Mouse (Mus musculus) limb, embryonic 12.5 days (tissue): ENCODE measurements at regions not wholly inside any gene's neighbourhood (a gene's known extent, or its start where the extent isn't known, plus 50 kb on each side); places are given as distances from the start of the nearest gene placed in this dataset.
A peak's percentile ranks its signal among the peaks of the same experiment; 100 is the strongest.

Experiments
- ATAC-seq: fragments of 200-750 bp; cut with Nextera tagmentation; 2 replicates; pipeline ENCODE4 v1.8.0; 2017; ENCODE audit warnings: low read depth, moderate TSS enrichment; ENCODE audit not compliant: insufficient number of reproducible peaks, insufficient read depth, low FRiP score, low TSS enrichment
- H3K27ac ChIP-seq: fragments of 300-500 bp; sonication (generic); 2 replicates; pipeline ENCODE4 v1.5.1; 2016; ENCODE audit warnings: mild to moderate bottlenecking, moderate library complexity
- H3K27me3 ChIP-seq: fragments of 300-500 bp; sonication (generic); 2 replicates; pipeline ENCODE4 v1.6.1; 2016; ENCODE audit warnings: mild to moderate bottlenecking, moderate library complexity
- H3K36me3 ChIP-seq: fragments of 300-500 bp; sonication (generic); 2 replicates; pipeline ENCODE4 v1.6.1; 2016; ENCODE audit warnings: mild to moderate bottlenecking, moderate library complexity
- H3K4me1 ChIP-seq: fragments of 300-500 bp; sonication (generic); replicated peaks from 2 replicates; pipeline ENCODE4 v1.6.1; 2016
- H3K4me2 ChIP-seq: fragments of 300-500 bp; sonication (generic); 2 replicates; pipeline ENCODE4 v1.6.1; 2016; ENCODE audit warnings: mild to moderate bottlenecking, moderate library complexity
- H3K4me3 ChIP-seq: fragments of 300-500 bp; sonication (generic); replicated peaks from 2 replicates; pipeline ENCODE4 v1.5.1; 2016; ENCODE audit warnings: mild to moderate bottlenecking
- H3K9ac ChIP-seq: fragments of 300-500 bp; sonication (generic); replicated peaks from 2 replicates; pipeline ENCODE4 v1.6.1; 2016; ENCODE audit warnings: mild to moderate bottlenecking, moderate library complexity
- H3K9me3 ChIP-seq: fragments of 300-500 bp; sonication (generic); 2 replicates; pipeline ENCODE4 v1.6.1; 2016; ENCODE audit warnings: mild to moderate bottlenecking, moderate library complexity
- WGBS: fragments of 180-500 bp; shearing (Covaris S2); methylation state at CpG from one replicate; pipeline ENCODE4 v1.1.7; 2016; 5-methylcytosine and 5-hydroxymethylcytosine counted together

DNA sequence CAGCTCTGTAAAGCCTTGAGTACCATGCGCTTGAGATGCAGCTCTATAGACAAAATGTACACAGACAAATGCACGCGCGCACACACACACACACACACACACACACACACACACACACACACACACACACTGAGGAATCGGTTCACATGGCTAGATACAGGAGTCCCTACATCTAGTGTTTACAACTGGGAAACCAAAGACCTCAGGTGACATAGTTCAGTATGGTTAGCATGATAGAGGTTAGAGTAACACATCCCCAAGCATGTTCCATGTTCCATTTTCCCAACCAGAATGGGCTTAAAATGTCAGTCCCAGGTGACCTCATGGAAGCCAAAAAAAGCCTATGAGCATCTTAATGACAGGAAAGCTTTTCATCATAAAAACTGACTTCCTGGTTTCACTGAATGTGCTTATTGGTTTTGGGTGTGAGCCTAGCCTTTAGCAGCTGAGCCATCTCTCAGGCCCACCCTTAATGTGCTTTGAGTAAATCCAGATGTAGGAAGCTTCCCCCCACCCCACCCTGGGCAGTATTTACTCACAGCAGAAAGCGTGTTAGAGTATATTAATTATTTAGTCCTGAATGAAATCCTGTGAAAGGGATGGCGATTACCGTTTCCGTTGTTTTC, 86.0 kb upstream of the Gbe1 start:
- H3K36me3 ChIP-seq, result no peaks in the 10 kb centered on the region
- ATAC-seq, result peak; percentile 88
- H3K4me1 ChIP-seq, result peaks cover 14% of the 10 kb centered on the region
- H3K4me2 ChIP-seq, result peak overlapping the region; percentile 35
- WGBS, result 63% methylated on average over 9 of the region's 9 CpGs
- no peaks in the 10 kb centered on the region for H3K9me3 ChIP-seq
- peak overlapping the region; percentile 69; the same call in 1 of the 2 replicates for H3K27ac ChIP-seq
- no peak overlapping the region for H3K9ac ChIP-seq
- H3K4me3 ChIP-seq, result no peak overlapping the region
- H3K27me3 ChIP-seq, result no peaks in the 10 kb centered on the region

DNA sequence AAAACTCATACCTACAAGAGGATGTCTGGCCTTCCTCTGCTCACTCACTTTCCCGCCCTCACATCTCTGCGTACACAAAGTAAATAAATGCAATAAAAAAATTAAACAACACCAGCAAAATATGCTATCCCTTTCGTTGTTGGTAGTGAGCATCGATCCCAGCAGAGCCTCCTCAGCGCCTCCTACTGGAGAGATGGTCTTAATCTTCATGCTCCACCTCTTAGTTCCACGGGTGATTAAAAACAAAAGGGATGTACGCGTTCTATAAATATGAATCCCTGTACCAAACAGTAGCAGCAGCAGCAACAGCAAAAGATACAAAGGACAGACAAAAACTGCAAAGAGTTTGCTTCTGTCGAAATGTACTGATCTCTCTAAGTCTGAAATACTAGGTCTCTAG, 81.0 kb upstream of the Gbe1 start:
- Histone ChIP-seq H3K4me1 (peaks cover 11% of the 10 kb centered on the region), H3K27me3 (no peaks in the 10 kb centered on the region), H3K4me2 (no peak overlapping the region), H3K4me3 (no peak overlapping the region), H3K36me3 (no peaks in the 10 kb centered on the region), H3K9me3 (no peaks in the 10 kb centered on the region), H3K9ac (no peak overlapping the region), H3K27ac (no peak overlapping the region)
- 88% methylated on average over 9 of the region's 9 CpGs for WGBS
- no peak for ATAC-seq

DNA sequence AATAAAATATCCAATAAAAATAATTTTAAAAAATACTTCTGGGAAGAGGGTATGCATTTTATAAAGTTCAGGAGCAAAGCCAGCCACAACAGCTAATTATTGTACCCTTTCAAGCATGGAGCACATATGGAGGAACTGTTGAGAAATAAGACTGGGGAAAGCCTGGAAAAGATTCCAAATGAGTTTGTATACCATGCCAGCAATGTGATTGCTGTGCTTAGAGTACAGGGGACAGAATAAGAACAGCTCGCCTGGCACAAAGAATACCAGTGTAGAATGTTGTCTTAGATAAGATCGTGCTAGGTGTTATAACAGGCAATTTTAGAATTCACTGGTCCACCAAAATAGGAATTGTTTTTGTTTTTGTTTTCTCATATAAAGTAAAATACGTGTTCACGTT, 78.6 kb upstream of the Gbe1 start:
- WGBS, result 92% methylated on average over 4 of the region's 4 CpGs
- Histone ChIP-seq H3K4me1 (peaks cover 9% of the 10 kb centered on the region), H3K27ac (no peak overlapping the region), H3K4me2 (no peak overlapping the region), H3K9ac (no peak overlapping the region), H3K36me3 (no peaks in the 10 kb centered on the region), H3K27me3 (no peaks in the 10 kb centered on the region), H3K9me3 (no peaks in the 10 kb centered on the region), H3K4me3 (no peak overlapping the region)
- no peak for ATAC-seq

DNA sequence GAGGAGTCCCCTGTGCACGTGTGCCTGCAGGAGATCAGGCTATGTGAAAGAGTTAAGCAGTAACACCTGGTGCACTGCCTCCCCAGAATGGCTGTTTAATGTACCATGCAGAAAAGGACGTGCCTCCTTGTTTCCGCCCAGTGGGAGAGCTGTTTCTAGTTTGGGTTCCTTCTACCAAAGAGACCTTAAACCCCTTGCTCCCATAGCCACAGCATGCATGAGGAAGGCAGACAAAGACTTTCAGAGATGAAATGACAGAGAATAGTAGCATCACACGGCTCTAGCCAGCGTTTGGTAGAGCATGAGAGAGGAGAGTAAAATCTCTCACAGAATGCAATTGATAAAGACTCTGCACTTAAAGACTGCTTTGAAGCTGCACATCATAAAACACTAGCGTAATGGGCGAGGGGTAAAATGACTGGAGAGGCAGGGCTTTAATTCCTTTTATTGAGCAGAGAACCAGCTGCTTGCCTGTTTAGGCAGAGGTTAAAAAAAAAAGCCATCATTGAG, 74.3 kb upstream of the Gbe1 start:
- no peaks in the 10 kb centered on the region for H3K36me3 ChIP-seq

DNA sequence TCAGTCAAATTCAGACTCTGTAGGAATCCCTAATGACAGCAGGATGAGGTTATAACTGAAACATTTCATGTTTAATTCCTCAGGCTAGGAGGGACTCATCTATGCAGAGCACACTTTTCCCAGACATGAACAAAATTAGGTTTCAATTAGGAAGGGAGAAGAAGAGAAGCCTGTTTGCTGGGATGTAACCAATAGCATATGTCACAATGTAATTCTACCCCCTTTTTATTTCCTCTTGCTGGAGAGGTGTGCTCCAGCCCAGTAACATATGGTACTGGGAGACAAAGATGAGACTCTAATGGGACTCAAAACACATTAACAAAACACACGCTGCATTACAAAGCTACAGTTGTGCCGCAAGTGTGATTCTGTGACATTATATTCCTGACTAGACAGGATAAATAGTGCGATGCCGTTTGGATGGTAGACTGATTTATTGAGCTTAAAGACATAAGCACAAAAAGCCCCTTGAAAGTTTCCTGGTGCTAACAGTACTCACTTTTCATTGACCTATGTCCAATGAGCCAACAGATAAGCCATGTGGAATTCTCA, 69.5 kb upstream of the Gbe1 start:
- Histone ChIP-seq H3K27me3 (no peaks in the 10 kb centered on the region), H3K9me3 (no peaks in the 10 kb centered on the region), H3K9ac (no peak overlapping the region), H3K4me2 (no peak overlapping the region), H3K36me3 (no peaks in the 10 kb centered on the region), H3K4me1 (peaks cover 9% of the 10 kb centered on the region), H3K27ac (no peak overlapping the region), H3K4me3 (no peak overlapping the region)
- 47% methylated on average over 4 of the region's 4 CpGs for WGBS
- no peak for ATAC-seq

More for the DNA sequence above, 74.3 kb upstream of the Gbe1 start:
- Histone ChIP-seq H3K9me3 (no peaks in the 10 kb centered on the region), H3K4me1 (peaks cover 9% of the 10 kb centered on the region), H3K4me3 (no peak overlapping the region), H3K9ac (no peak overlapping the region), H3K27ac (peak overlapping the region; percentile 79), H3K4me2 (peak overlapping the region; percentile 32), H3K27me3 (no peaks in the 10 kb centered on the region)
- WGBS, result 7% methylated on average over 7 of the region's 7 CpGs
- ATAC-seq, result peak; percentile 91; the same call in 1 of the 2 replicates

DNA sequence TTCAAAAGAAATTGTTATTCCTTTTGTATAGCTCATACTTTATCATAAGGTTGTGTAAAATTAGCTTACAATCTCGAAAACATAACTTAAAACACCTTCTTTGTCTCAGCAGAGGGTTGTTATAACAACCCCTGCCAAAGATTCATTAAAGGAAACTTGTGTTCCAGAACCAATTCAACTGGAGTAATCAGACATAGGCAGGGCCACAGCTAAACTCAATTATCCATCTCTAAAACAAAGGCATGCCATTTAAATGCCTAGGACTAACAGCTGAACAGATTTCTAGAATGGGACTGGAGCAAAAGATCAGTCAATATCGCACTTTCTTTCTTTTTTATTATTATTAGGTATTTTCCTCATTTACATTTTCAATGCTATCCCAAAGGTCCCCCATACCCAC, 68.8 kb upstream of the Gbe1 start:
- Histone ChIP-seq H3K9me3 (no peaks in the 10 kb centered on the region), H3K4me3 (no peak overlapping the region), H3K9ac (no peak overlapping the region), H3K27ac (no peak overlapping the region), H3K27me3 (no peaks in the 10 kb centered on the region), H3K4me2 (no peak overlapping the region), H3K36me3 (no peaks in the 10 kb centered on the region), H3K4me1 (peaks cover 2% of the 10 kb centered on the region)
- no peak for ATAC-seq
- 77% methylated on average over 2 of the region's 2 CpGs for WGBS

DNA sequence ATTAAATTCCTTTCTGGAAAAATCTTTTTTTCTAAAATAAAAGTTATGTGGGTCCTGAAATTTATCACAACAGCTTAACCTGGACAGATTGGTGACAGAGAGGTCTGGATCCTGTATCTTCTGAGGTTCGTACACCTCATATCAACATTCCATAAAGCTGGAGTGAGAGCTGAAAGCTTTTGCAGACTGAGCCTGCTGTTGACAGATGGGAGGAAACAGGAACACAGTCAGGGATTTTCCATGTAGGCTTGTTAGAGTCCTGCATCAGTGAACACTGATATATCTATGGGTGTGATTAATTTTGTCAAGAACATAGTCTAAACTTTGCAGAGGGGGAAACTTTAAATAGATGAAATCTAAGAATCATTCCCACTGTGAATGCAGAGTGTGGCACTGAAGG, 54.4 kb upstream of the Gbe1 start:
- Histone ChIP-seq H3K9me3 (no peaks in the 10 kb centered on the region), H3K36me3 (no peaks in the 10 kb centered on the region), H3K27ac (no peak overlapping the region), H3K4me3 (no peak overlapping the region), H3K4me2 (no peak overlapping the region), H3K4me1 (no peaks in the 10 kb centered on the region), H3K9ac (no peak overlapping the region), H3K27me3 (no peaks in the 10 kb centered on the region)
- ATAC-seq, result no peak
- WGBS, result 50% methylated on average over 1 of the region's 1 CpGs

DNA sequence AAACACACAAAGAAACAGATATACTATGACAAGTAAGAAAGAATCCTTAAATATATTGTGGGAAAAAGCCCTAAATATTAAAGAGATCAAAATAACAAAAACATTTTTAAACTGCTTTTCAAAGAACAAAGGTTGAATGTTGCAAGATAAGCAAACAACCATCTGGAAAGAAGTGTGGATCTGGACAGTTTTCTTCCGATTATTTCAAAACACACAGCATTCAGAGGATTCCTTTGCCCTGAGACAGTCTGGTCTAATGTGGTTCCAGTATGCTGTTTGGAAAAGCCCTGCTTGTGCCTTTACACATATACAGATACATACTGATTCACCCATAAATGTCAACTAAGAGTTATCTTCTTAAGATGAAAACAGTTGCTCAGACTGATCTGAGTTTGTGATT, 53.6 kb upstream of the Gbe1 start:
- WGBS, result 64% methylated on average over 1 of the region's 1 CpGs
- no peaks in the 10 kb centered on the region for H3K27me3 ChIP-seq

More for the DNA sequence above, 53.6 kb upstream of the Gbe1 start:
- no peak for ATAC-seq
- Histone ChIP-seq H3K4me2 (no peak overlapping the region), H3K9ac (no peak overlapping the region), H3K9me3 (no peaks in the 10 kb centered on the region), H3K27ac (no peak overlapping the region), H3K4me3 (no peak overlapping the region), H3K36me3 (no peaks in the 10 kb centered on the region), H3K4me1 (no peaks in the 10 kb centered on the region)
